Mouse (Mus musculus) liver, adult 2 months (tissue): Measurements from ENCODE around the gene Cep164.

Source experiments
- CTCF ChIP-seq: fragments of 200-500 bp; IDR thresholded peaks from 2 replicates; pipeline ENCODE4 v1.5.1; 2011; ENCODE audit warnings: low read depth, low read length, control low read depth
- POLR2A ChIP-seq: fragments of 200-500 bp; IDR thresholded peaks from 2 replicates; pipeline ENCODE4 v1.6.1; 2011; ENCODE audit warnings: low read length, control low read depth; ENCODE audit not compliant: insufficient read depth; ENCODE audit errors: extremely low read depth

DNA sequence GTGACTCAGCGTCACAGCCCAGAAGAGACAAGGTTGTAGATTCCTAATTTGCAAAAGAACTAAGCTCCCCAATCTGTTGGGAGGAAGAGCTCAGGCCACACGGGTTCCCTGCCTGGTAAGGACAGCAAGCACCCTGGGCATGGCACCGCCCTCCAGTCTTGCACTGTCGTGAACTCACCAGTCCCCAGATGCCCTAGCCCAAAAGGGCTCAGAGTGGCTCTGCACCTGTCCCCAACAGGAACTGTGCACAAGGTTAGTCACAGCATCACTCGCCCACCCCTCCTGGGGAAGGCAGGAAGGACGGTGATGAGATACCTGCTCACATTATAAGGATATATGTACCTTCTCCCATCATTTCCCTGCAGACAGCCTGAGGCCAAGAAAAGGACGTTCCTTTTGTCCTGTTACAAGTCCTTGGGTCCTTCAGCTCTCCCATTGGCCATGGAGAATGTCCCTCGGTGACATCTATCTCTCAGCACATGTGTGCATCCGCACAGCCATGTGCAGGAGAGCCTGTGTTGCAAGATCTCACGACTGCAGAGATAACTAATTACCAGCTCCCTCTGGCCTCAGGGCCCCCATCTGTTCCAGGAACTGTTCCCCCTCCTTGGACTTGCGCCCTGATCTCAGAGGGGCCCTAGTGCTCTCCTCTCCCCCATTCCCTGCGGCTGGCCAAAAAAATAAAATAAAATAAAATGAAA is 89.3 kb downstream of the Cep164 start:
- TF ChIP-seq POLR2A (no peak), CTCF (no peak)
